Mouse (Mus musculus) olfactory bulb, adult 2 months (tissue): ENCODE measurements around the gene Nbeal2.

ENCODE experiments used
- CTCF ChIP-seq: fragments of 200-500 bp; IDR thresholded peaks from 2 replicates; pipeline ENCODE4 v1.5.1; 2012; ENCODE audit warnings: low read depth, mild to moderate bottlenecking, low read length, moderate library complexity; ENCODE audit not compliant: insufficient read depth
- POLR2A ChIP-seq: fragments of 200-500 bp; IDR thresholded peaks from 2 replicates; pipeline ENCODE4 v1.6.1; 2012; ENCODE audit warnings: mild to moderate bottlenecking, low read depth, low read length, moderate library complexity; ENCODE audit not compliant: insufficient read depth

DNA sequence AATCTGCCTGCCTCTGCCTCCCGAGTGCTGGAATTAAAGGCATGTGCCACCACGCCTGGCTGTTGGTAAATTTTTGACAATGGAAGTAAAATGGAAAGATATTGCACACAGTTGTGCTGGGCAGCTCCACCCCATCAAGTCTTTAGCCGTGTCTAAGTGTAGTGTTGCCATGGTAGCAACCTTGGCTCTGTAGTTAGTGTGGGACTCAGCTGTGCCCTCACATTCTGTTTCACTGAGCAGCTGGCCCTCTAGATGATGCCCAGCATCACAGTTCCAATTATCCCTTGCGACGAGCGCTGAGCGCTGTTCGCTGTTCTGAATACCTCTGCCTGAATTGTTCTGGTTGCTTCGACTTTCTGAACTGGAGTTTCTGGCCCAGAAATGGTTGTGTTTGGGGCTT is 27.9 kb upstream of the Nbeal2 start:
- no peak for TF ChIP-seq POLR2A
- TF ChIP-seq CTCF, result no peak
